Mouse (Mus musculus): Measurements from ENCODE around the gene Fbxo2. TPM values are rescaled to one million over a fixed set of nuclear protein-coding genes. Genes with fewer than 3 reads are reported as not detected.
"Not testable (repeated sequence)": the region's sequence is repeated elsewhere in the genome, so short reads cannot be mapped to it uniquely, and the experiment has no call there.

Gene Fbxo2
- polyA plus RNA-seq, 1 experiment from 2014 or later = 4.5 TPM

DNA sequence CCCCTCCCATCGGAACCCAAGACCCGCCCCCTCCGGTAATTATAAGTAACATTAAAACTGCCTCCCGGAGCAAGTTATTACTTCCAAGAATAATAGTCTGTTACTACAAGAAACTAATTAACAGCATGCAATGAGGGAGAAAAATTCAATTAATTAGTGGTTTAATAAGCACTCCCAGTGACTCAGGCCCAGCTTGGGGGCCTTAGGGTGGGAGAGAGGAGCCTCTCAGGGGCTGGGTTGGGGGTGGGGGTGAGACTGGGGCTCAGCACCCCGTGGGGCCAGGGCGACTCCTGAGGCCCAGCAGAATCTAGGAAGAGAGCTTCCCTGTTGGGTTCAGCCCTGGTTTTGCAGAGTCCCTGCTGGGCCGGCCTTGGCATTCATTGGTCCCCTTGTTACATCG lies 21.9 kb downstream of the Fbxo2 start:
- no peak overlapping the region for H3K4me3 ChIP-seq
- 26% methylated on average over 8 of the region's 8 CpGs for WGBS
- H3K4me2 ChIP-seq = no peak overlapping the region
- no peak overlapping the region for H3K9ac ChIP-seq
- no peaks in the 10 kb centered on the region for H3K36me3 ChIP-seq
- peaks cover 8% of the 10 kb centered on the region for H3K4me1 ChIP-seq
- no peak for ATAC-seq (ENCODE audit: insufficient number of reproducible peaks, low FRiP score, low TSS enrichment, low read depth)
- H3K27me3 ChIP-seq = peaks cover 9% of the 10 kb centered on the region
- no peaks in the 10 kb centered on the region for H3K9me3 ChIP-seq
- H3K27ac ChIP-seq = no peak overlapping the region

DNA sequence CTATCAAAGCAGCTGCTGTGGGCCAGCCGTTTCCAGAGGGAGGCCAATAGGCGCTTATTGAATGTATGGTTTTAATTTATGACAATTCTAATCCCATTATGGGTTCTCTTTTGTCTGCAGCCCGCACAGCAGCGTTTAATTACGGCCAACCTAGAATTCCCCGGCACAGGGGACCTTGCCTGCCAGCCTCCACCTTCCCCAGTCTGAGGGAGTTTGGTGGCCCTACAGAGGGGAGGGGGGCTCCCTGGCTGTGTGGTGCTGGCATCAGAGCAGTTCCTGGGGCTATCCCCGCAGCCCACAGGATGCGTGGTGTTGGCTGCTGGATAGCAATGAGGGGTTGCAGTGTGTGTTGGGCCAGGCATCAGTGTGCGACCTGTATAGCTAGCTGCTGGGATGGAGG lies 24.1 kb downstream of the Fbxo2 start:
- no peak for ATAC-seq (ENCODE audit: insufficient number of reproducible peaks, low FRiP score, low TSS enrichment, low read depth)
- Histone ChIP-seq H3K4me3 (no peak overlapping the region), H3K4me2 (no peak overlapping the region), H3K4me1 (peaks cover 8% of the 10 kb centered on the region), H3K36me3 (no peaks in the 10 kb centered on the region), H3K9ac (no peak overlapping the region), H3K9me3 (no peaks in the 10 kb centered on the region), H3K27ac (no peak overlapping the region), H3K27me3 (no peaks in the 10 kb centered on the region)
- WGBS = 15% methylated on average over 9 of the region's 9 CpGs

DNA sequence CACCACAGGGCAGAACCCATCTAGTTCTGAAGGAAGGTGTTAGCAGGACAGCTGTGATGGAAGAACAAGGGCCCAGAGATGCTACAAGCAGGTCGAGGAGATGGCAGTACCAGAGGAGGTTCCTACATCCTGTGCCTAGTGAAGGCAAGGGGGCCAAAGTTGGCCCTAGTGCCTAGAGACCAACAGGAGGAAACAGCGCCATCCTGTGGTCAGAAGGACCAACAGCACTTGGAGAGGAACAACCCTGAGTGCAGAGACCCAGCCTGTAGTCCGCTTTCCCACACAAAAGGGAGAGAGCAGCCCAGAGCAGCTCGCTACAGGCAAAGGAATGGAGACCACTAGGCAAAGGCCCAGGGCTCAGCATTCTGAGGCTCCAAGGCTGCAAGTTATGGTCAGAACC lies 25.4 kb downstream of the Fbxo2 start:
- Histone ChIP-seq H3K4me2 (no peak overlapping the region), H3K27ac (no peak overlapping the region), H3K4me3 (no peak overlapping the region), H3K9me3 (no peaks in the 10 kb centered on the region), H3K9ac (no peak overlapping the region), H3K36me3 (no peaks in the 10 kb centered on the region), H3K4me1 (peaks cover 8% of the 10 kb centered on the region), H3K27me3 (no peaks in the 10 kb centered on the region)
- no peak for ATAC-seq (ENCODE audit: insufficient number of reproducible peaks, low FRiP score, low TSS enrichment, low read depth)
- 70% methylated on average over 4 of the region's 4 CpGs for WGBS

DNA sequence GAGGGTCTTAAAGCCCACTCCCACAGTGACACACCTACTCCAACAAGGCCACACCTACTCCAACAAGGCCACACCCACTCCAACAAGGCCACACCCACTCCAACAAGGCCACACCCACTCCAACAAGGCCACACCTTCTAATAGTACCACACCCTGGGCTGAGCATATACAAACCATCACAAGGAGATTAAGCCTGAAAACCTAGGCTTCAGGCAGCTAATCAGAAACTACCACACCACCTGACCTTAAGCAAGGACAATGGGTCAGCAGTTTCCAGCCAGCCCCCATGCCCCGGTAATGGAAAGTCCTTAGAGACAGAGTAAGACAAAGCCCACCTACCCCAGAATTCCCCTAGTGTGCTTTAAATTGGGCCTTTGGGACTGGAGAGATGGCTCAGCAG lies 28.3 kb downstream of the Fbxo2 start:
- not testable (repeated sequence) for ATAC-seq (ENCODE audit: insufficient number of reproducible peaks, low FRiP score, low TSS enrichment, low read depth)
- WGBS = 83% methylated on average over 1 of the region's 1 CpGs

DNA sequence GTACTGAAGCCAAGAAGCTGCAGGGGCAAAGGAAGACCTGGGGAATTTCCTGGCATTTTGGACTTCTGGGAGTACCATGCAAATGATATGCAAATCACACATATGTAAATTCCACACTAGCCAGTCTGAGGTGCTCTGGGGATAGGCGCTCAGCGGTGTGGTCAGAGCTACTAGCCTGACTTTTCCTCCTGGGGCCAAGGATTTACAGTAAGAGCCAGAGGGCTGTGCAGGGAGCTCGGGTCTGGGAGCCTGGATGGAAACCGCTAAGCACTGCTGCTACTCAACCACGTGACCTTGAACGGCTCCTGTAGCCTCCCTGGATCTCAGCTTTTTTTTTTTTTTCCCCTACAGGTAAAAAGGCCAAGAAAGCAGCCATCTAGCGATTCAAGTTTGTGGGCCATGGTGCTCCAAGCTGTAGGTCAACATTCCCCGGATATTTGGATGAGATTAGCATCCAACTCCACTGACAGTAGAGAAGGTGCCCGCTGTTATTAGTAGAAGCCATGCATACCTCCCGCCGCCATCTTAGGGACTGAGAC lies 32.4 kb downstream of the Fbxo2 start:
- Histone ChIP-seq H3K4me3 (no peak overlapping the region), H3K4me1 (no peaks in the 10 kb centered on the region), H3K9ac (no peak overlapping the region), H3K4me2 (no peak overlapping the region), H3K9me3 (no peaks in the 10 kb centered on the region), H3K27me3 (no peaks in the 10 kb centered on the region), H3K27ac (no peak overlapping the region), H3K36me3 (no peaks in the 10 kb centered on the region)
- 31% methylated on average over 11 of the region's 11 CpGs for WGBS
- ATAC-seq (ENCODE audit: insufficient number of reproducible peaks, low FRiP score, low TSS enrichment, low read depth) = no peak

More for the DNA sequence above, 28.3 kb downstream of the Fbxo2 start:
- not testable (repeated sequence) for H3K4me3 ChIP-seq, H3K36me3 ChIP-seq, H3K9ac ChIP-seq, H3K4me2 ChIP-seq, H3K27me3 ChIP-seq, H3K9me3 ChIP-seq, H3K4me1 ChIP-seq, H3K27ac ChIP-seq

DNA sequence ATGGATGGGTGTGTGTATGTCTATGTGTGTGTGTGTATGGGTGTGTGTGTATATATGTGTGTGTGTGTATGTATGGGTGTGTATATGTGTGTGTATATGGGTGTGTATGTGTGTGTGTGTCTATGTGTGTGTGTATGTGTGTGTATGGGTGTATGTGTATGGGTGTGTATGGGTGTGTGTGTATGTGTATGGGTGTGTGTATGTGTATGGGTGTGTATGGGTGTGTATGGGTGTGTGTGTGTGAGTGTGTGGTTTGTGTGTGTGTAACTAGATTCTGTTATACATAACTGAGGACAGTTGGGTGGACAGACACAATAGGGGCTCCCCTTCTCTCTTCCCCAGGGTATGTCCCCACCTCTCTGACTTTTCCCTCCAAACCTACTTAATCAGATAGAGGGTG lies 34.0 kb downstream of the Fbxo2 start:
- ATAC-seq (ENCODE audit: insufficient number of reproducible peaks, low FRiP score, low TSS enrichment, low read depth) = 0 out of 2 replicates have a peak, but pooled peaks have one; percentile 35
- Histone ChIP-seq H3K27me3 (no peaks in the 10 kb centered on the region), H3K4me3 (no peak overlapping the region), H3K9me3 (no peaks in the 10 kb centered on the region), H3K4me2 (no peak overlapping the region), H3K4me1 (no peaks in the 10 kb centered on the region), H3K27ac (no peak overlapping the region), H3K36me3 (no peaks in the 10 kb centered on the region), H3K9ac (no peak overlapping the region)

DNA sequence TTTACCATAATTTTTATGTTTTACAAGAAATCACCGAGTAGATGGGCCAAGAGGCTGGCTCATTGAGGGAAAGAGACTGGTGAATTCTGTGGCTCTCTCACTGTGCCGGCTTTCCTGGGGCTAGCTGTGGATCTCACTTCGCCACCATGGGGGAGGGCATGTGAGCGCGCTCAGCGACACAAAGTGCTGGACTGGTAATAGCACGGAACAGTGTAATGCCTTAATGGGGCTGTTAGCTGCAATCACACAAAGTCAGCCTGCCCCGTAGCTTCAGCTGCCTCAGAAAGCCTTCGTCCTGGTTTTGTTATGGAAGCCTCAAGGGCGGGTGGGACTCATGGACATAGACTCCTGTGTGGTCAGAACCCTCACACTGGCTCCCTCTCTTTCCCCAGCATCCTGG lies 38.3 kb downstream of the Fbxo2 start:
- no peak for ATAC-seq (ENCODE audit: insufficient number of reproducible peaks, low FRiP score, low TSS enrichment, low read depth)
- Histone ChIP-seq H3K27me3 (peaks cover 9% of the 10 kb centered on the region; the same call in 1 of the 2 replicates), H3K9ac (no peak overlapping the region), H3K4me3 (no peak overlapping the region), H3K36me3 (no peaks in the 10 kb centered on the region), H3K9me3 (no peaks in the 10 kb centered on the region), H3K27ac (no peak overlapping the region), H3K4me2 (no peak overlapping the region), H3K4me1 (no peaks in the 10 kb centered on the region)
- WGBS = 35% methylated on average over 10 of the region's 10 CpGs

DNA sequence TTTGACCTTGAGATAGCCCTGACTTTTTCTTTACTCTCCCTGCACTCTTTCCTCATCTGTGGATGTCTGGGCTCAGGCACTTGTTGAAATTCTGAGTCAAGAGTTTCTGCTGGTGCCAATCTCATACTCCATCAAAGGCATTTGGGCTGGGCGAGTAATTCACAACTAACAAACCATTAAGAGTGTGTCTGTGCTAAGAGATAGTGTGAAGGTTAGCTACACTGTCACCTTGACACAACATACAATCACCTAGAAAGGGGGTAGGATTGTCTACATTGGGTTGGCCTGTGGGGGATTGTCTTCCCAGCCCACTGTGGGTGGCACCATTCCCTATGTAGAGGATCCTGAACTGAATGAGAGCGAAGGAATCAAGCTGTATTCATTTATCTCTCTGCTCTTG lies 43.1 kb downstream of the Fbxo2 start:
- WGBS = 90% methylated on average over 2 of the region's 2 CpGs
- H3K27ac ChIP-seq = no peak overlapping the region

DNA sequence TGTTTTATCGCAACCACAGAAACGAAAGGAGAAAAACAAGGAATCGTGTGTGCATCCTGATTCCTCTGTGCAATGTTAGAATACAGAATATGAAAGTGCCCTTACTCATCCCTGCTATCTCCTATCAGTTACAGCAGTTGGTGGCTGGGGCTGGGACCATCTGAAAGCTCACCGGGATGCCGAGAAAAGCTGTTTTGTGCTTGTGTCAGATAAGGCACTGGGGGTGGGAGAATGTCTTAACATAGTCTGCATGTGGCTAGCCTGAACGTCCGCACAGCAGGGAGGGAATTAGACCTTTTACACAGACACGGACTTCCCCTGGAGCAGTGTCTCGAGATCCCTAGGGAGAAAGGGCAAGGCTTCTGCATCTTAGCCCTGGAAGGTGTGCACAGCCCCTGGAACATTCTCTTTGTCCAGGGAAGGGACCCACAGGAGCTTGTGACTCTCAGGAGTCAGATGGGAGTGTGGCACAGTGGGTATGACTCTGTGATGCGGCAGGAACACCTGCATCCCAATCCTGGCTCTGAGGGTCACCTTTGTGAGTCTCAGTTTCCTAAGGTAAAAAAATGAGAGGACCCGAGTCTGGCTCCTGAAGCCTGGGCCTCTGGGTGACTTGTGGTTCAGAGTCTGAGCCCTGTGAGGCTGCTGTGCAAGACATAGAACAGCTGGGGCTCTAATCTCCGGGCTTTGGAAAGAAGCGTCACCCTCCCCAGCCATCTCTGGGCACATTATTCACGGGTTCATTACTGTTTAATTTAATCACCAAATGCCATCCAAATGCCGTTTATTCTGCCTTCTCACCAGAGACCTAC lies 43.8 kb downstream of the Fbxo2 start:
- no peak overlapping the region for H3K27ac ChIP-seq
- H3K36me3 ChIP-seq = no peaks in the 10 kb centered on the region
- ATAC-seq (ENCODE audit: insufficient number of reproducible peaks, low FRiP score, low TSS enrichment, low read depth) = no peak
- H3K4me2 ChIP-seq = no peak overlapping the region
- 63% methylated on average over 15 of the region's 15 CpGs for WGBS
- no peak overlapping the region for H3K9ac ChIP-seq
- H3K9me3 ChIP-seq = no peaks in the 10 kb centered on the region
- H3K4me3 ChIP-seq = no peak overlapping the region
- no peaks in the 10 kb centered on the region for H3K4me1 ChIP-seq
- peaks cover 13% of the 10 kb centered on the region; the same call in 1 of the 2 replicates for H3K27me3 ChIP-seq

More for the DNA sequence above, 43.1 kb downstream of the Fbxo2 start:
- no peak overlapping the region for H3K4me2 ChIP-seq
- H3K36me3 ChIP-seq = no peaks in the 10 kb centered on the region
- H3K9me3 ChIP-seq = no peaks in the 10 kb centered on the region
- H3K27me3 ChIP-seq = peaks cover 13% of the 10 kb centered on the region; the same call in 1 of the 2 replicates
- no peak for ATAC-seq (ENCODE audit: insufficient number of reproducible peaks, low FRiP score, low TSS enrichment, low read depth)
- no peak overlapping the region for H3K9ac ChIP-seq
- H3K4me1 ChIP-seq = no peaks in the 10 kb centered on the region
- no peak overlapping the region for H3K4me3 ChIP-seq

DNA sequence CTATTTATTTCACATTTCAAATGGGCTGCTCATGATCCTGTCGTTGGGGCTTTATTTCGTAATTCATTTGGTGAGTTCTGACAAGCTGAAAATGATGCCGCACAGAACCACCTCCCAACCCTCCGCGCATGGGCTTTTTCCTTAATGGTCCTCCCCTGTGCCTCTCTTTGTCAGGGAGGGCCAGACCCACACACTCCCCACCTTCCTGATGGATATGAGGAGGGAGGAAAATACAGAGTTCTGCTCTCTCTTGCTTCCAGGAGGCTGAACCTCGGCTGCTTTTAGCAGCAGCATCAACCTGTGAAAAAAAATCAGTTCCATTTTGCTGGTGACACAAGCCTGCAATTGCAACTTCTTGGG lies 44.4 kb downstream of the Fbxo2 start:
- Histone ChIP-seq H3K9me3 (no peaks in the 10 kb centered on the region), H3K4me1 (no peaks in the 10 kb centered on the region), H3K4me3 (no peak overlapping the region), H3K9ac (no peak overlapping the region), H3K27ac (no peak overlapping the region), H3K36me3 (no peaks in the 10 kb centered on the region), H3K27me3 (peaks cover 13% of the 10 kb centered on the region; the same call in 1 of the 2 replicates), H3K4me2 (no peak overlapping the region)
- WGBS = 57% methylated on average over 6 of the region's 6 CpGs
- ATAC-seq (ENCODE audit: insufficient number of reproducible peaks, low FRiP score, low TSS enrichment, low read depth) = no peak

DNA sequence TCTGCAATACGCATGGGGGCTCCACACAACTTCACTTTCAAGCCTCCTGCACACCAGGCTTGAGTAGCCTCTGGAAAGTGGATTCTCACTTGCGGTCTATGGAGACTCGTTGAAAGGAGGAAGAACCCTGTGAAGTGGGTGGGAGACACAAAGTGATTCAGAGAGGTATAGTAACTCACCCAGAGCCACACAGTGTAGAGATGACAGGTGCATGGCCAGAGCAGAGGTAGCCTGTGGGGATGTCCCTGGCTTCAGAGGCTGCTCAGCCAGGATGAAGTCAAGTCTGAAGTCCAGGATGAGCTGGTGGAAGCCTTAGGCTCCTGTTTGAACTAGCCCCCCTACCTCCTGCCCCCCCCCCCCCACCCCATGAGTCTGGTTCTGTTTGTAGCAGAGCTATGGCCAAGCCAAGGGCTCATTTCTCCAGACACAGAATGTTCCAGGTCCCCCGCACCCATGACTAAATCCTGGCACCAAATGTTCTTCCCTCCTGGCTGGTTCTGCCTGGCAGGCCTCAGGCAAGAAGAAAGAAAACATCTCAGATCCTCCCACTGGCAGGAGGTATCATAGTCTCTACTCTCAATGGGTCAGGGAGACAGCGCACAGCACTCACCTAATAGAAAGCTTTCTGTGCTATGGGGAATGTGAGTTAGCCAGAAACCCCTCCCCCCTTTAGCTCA lies 54.2 kb downstream of the Fbxo2 start:
- Histone ChIP-seq H3K36me3 (no peaks in the 10 kb centered on the region), H3K4me3 (no peak overlapping the region), H3K4me2 (no peak overlapping the region), H3K9me3 (no peaks in the 10 kb centered on the region), H3K27me3 (peaks cover 25% of the 10 kb centered on the region), H3K4me1 (no peaks in the 10 kb centered on the region), H3K27ac (no peak overlapping the region), H3K9ac (no peak overlapping the region)
- ATAC-seq (ENCODE audit: insufficient number of reproducible peaks, low FRiP score, low TSS enrichment, low read depth) = no peak
- 64% methylated on average over 5 of the region's 5 CpGs for WGBS

DNA sequence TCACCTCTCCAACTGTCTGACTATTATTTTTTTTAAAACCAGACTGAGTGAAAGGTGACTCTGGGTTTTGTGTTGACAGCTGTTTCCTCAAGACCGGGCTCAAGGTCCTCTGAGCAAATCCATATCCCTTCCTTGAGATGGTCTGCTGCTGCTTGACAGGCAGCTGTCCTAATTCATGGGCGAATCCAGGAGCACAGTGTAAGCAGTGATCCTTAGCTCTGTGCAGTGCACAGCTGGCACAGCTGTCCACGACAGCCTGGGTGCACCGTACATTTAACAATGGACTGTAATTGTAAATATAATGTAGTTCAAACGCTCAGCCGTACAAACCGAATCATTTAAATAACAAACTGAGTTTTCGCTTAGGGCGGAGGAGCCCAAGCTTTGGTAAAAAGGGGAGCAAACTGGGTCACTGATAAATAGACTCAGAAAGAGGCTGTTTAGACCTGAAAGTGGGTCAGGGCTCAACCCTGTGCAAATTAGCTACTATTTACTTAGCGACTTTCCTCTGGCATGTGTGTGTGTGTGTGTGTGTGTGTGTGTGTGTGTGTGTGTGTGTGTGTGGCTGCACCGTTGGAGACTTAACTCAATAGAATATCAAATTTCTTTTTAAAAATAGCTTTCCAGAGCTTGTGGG lies 55.0 kb downstream of the Fbxo2 start:
- no peak overlapping the region for H3K27ac ChIP-seq
- no peaks in the 10 kb centered on the region for H3K4me1 ChIP-seq
- peaks cover 32% of the 10 kb centered on the region for H3K27me3 ChIP-seq
- no peak for ATAC-seq (ENCODE audit: insufficient number of reproducible peaks, low FRiP score, low TSS enrichment, low read depth)
- WGBS = 44% methylated on average over 11 of the region's 11 CpGs
- no peak overlapping the region for H3K9ac ChIP-seq
- H3K4me2 ChIP-seq = no peak overlapping the region
- no peaks in the 10 kb centered on the region for H3K9me3 ChIP-seq
- no peaks in the 10 kb centered on the region for H3K36me3 ChIP-seq
- no peak overlapping the region for H3K4me3 ChIP-seq

Measured in limb, embryonic 15.5 days (tissue).